Mouse (Mus musculus): ENCODE results near the gene Hcn2.

Gene Hcn2

GRCm38 (mm10) chr10:79709307-79709706 is 7.1 kb upstream of the Hcn2 start:
- in situ Hi-C loops (cut with MboI) = no loop called here

- in situ Hi-C loops (cut with MboI) = no loop called here
These were observed 4.4 kb upstream of the Hcn2 start for GRCm38 (mm10) chr10:79712029-79712428.

- in situ Hi-C loops (cut with MboI) = no loop called here
These were observed 3.8 kb upstream of the Hcn2 start for GRCm38 (mm10) chr10:79712499-79713126.

- in situ Hi-C loops (cut with MboI) = no loop called here
These were observed 3.3 kb upstream of the Hcn2 start for GRCm38 (mm10) chr10:79713163-79713562.

GRCm38 (mm10) chr10:79714996-79715395 is 1.4 kb upstream of the Hcn2 start:
- in situ Hi-C loops (cut with MboI) = no loop called here

GRCm38 (mm10) chr10:79716988-79717355 is 538 bp downstream of the Hcn2 start:
- in situ Hi-C loops (cut with MboI) = no loop called here

DNA sequence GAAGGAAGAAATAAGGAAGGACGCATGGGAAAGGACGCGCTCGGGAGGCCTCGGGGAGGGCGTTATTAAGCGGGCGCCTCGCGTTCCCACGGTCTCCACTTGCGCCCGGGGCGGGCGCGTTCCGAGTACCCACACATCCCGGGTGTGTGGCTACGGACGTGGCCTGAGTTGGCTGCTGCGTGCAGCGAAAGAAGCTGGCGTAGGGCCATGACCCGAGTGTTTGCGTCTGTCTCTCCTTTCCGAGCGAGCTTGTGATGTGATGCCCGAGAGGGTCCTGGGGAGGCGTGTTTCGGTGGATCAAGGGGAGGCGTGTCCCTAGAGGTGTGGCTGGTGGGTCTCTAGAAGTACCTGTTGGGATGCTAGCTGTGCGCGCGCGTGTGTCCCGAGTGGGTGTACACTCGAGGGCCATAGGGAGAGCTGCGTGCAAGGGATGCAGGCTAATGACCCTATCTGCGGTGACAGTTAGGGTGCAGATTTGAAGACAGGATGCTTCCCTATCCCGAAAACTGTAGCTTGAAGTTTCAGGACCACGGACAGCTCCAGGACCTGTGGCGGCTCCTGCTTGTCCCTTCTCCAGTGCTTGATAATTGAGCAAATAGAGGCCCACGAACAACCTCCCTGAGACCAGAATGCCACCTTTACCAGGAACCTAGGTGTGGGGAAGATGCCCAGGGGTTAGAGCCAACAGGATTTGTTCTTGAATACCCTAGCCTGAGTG is 1.4 kb downstream of the Hcn2 start:
- in situ Hi-C loops (cut with MboI) = no loop called here

DNA sequence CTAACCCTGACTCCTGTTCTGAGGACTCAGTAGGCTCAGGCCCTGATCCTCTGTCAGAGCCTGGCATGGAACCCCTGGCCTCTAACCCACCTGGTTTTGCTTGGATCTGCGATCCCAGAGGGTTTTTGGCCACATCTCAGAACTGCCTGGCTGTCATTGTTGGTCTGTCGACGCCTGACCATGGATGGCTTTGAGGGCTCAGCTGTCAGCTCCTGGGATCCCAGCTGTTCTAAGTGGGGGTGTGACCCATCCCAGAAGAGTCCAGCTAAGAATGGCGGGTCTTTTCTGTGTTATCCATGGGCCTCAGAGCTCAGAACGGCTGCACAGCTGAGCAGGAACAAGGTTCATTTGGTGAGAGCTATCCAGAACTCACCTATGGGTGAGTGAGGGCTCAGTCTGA is 4.7 kb downstream of the Hcn2 start:
- in situ Hi-C loops (cut with MboI) = no loop called here

GRCm38 (mm10) chr10:79723047-79723446 is 6.6 kb downstream of the Hcn2 start:
- in situ Hi-C loops (cut with MboI) = no loop called here

DNA sequence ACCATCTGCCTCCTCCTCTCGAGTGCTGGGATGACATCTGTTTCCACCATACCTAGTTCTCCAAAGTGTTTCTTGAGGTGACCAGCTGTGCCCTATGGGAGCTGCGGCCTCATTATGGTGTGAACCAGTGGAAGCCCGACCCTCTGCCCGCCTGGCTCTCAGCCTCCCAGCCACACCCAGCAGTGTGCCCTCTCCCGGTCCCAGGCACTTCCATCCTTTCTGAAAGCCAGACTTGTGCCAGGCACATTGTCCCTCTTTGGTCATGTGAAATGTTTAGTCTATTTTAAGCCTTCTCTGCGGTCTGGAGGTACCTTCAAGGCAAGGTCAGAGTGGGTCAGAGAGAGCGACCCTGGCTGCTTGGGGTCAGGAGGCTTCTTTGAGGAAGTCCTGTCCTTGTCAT is 7.3 kb downstream of the Hcn2 start:
- in situ Hi-C loops (cut with MboI) = no loop called here

GRCm38 (mm10) chr10:79726090-79726489 is 9.7 kb downstream of the Hcn2 start:
- in situ Hi-C loops (cut with MboI) = no loop called here

DNA sequence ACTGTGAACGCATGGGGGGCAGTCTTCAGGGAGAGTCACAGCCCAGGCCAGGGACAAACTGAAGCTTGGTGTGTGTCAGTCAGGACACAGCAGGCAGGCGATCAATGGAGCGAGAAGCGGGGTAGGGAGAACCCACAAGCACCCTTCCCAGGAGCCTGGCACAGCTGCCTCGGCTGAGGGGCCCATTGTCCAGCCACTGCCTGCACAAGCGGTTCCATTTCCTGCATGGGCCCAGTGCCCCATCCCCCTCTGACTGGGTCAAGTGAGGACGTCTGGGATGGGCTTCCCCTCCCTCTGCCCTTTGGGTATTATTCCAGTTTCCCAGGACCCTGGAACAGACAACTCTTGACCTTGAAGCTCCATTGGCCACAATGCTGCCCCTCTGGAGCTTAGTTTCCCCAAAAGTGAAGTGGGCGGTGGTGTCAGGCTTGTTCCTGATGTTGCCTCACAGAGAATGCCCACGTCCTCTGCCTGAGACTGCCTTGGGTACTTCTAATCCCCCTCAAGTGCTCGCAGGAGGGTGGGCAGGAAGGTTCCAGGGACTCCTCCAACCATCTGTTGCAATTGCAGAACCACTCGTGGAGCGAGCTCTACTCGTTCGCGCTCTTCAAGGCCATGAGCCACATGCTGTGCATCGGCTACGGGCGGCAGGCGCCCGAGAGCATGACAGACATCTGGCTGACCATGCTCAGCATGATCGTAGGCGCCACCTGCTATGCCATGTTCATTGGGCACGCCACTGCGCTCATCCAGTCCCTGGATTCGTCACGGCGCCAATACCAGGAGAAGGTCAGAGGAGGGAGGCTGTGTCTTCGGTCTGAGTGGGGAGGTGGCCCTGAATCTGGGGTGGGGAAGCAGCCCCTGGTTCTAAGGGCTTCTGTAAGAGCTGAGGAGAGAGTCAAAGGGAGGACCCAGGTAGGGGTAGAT is 12.2 kb downstream of the Hcn2 start:
- in situ Hi-C loops (cut with MboI) = no loop called here

DNA sequence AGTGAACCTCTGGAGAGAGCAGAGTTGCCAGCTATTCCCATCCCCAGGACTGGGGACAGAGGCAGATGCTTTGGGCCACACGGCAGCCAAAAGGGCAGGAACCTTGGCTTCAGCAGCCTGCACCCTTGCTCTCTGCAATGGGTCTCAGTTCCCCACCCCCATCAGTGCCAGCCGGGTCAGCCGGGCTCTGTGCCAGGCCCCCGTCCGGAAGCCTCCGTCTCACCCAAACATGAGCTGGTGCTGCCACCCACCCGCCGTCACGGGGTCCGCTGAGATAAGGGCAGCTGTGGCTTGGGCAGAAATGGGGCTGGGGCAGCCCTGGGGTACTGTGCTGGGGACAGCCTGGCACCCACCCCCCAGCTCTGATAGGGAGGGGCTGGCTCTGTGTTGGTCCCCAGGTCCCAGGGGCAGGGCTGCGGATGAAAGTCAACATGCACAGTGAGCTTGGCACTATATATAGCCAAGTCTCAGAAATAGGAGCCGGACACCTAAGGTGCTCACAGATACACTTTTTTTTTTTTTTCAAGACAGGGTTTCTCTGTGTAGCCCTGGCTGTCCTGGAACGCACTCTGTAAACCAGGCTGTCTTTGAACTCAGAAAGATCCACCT is 13.0 kb downstream of the Hcn2 start:
- in situ Hi-C loops (cut with MboI) = no loop called here

DNA sequence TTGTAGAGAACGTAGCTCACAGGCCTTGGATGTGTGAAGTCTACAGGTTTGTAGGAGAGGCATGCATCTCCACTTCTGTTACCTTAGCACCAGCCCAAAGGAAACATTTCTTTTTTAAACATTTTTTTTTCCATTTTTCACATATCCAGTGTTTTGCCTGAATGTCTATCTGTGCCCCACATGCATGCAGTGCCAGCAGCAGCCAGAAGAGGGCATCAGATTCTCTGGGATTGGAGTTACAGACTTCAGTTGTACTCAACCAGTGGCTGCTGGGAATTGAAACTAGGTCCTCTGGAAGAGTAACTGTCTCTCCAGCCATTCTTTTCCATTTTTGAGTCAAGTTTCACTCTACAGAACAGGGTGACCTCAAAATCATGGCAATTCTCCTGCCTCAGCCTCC is 16.1 kb downstream of the Hcn2 start:
- in situ Hi-C loops (cut with MboI) = no loop called here

GRCm38 (mm10) chr10:79733847-79734246 is 17.4 kb downstream of the Hcn2 start:
- in situ Hi-C loops (cut with MboI) = no loop called here

- in situ Hi-C loops (cut with MboI) = no loop called here
These were observed 18.9 kb downstream of the Hcn2 start for GRCm38 (mm10) chr10:79735361-79735760.

DNA sequence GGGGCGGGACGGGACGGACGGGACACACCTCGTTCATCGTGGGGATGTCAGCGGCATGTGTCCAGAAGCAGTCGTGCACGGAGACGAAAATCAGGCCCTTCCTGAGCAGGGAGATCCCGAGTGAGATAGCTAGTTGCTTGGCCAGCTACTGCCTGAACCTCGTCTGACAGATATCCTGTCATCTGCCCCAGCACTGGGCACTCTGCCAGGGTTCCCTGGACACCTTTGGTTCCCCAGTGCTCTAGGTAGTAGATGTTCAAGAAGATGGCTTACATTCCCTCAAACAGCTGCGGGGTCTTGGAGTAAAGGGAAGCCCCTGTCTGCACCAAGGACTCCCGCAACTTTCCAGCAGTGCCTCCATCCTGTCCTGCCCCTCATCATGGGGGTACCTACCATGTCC is 20.3 kb downstream of the Hcn2 start:
- in situ Hi-C loops (cut with MboI) = no loop called here

- in situ Hi-C loops (cut with MboI) = no loop called here
These were observed 21.8 kb downstream of the Hcn2 start for GRCm38 (mm10) chr10:79738259-79738658.

- in situ Hi-C loops (cut with MboI) = no loop called here
These were observed 22.8 kb downstream of the Hcn2 start for GRCm38 (mm10) chr10:79739234-79739633.

GRCm38 (mm10) chr10:79740863-79741262 is 24.4 kb downstream of the Hcn2 start:
- in situ Hi-C loops (cut with MboI) = no loop called here

- in situ Hi-C loops (cut with MboI) = no loop called here
These were observed 26.7 kb downstream of the Hcn2 start for GRCm38 (mm10) chr10:79743161-79743560.

DNA sequence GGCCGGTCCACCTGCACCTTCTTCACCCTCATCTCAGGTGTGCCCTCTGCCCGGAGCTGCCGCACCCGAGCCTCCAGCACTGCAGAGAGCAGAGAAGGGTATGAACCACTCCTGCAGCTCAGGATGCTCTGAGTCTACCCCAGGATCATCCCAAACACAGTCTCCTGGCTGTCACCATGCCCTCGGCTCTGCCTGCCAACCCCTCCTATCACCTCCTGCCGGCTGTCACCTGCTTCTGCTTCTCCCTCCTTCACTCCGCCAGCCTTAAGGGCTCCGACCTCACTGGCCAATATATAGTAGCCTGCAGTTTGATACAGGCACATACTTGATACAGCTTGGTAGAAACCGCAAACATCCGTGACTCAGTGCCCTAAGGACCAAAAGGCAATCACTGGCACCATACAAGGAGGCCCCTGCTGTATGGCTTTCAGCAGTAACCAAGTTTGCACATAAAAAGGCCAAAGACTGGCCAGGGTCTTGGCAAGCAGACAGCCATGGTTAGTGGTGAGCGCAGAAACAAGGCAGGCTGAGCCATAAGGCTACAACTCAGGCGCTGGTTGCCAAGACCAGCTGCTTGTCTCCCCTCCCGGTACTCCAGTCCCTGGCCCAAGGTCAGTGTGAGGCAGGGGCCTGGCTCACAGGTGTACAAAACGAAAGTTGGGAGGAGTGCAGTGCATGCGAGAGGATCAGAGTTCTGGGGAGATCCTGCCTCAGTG is 27.4 kb downstream of the Hcn2 start:
- in situ Hi-C loops (cut with MboI) = no loop called here

Measured in mature B cell (primary cell).